Mouse (Mus musculus) liver, postnatal 0 days (tissue): ENCODE data around the gene D430041D05Rik. TPM values are rescaled to one million over a fixed set of nuclear protein-coding genes. Genes with fewer than 3 reads are reported as not detected.

Experiments
- ATAC-seq: fragments of 200-750 bp; cut with Nextera tagmentation; 2 replicates; pipeline ENCODE4 v1.8.0; 2017; ENCODE audit warnings: mild to moderate bottlenecking, moderate library complexity
- DNase-seq: peaks from one replicate; pipeline ENCODE4 v3.0.0-alpha.2; 2016
- H3K27ac ChIP-seq: fragments of 300-500 bp; sonication (generic); 2 replicates; pipeline ENCODE4 v1.5.1; 2014; ENCODE audit warnings: antibody characterized with exemption, moderate library complexity, mild to moderate bottlenecking, low read depth
- H3K27me3 ChIP-seq: fragments of 300-500 bp; sonication (generic); 2 replicates; pipeline ENCODE4 v1.6.1; 2014; ENCODE audit warnings: low read length, control low read depth, mixed read lengths; ENCODE audit not compliant: insufficient read depth
- H3K36me3 ChIP-seq: fragments of 300-500 bp; sonication (generic); replicated peaks from 2 replicates; pipeline ENCODE4 v1.6.1; 2014; ENCODE audit warnings: mild to moderate bottlenecking, control low read depth, low read length, moderate library complexity, mixed read lengths; ENCODE audit not compliant: insufficient read depth
- H3K4me1 ChIP-seq: fragments of 300-500 bp; sonication (generic); 2 replicates; pipeline ENCODE4 v1.6.1; 2014; ENCODE audit warnings: antibody characterized with exemption, mild to moderate bottlenecking, control low read depth; ENCODE audit not compliant: insufficient read depth
- H3K4me2 ChIP-seq: fragments of 300-500 bp; sonication (generic); 2 replicates; pipeline ENCODE4 v1.6.1; 2014; ENCODE audit warnings: low read depth, mild to moderate bottlenecking, low read length, moderate library complexity, mixed read lengths
- H3K4me3 ChIP-seq: fragments of 300-500 bp; sonication (generic); 2 replicates; pipeline ENCODE4 v1.5.1; 2014; ENCODE audit warnings: low read depth, low read length
- H3K9ac ChIP-seq: fragments of 300-500 bp; sonication (generic); replicated peaks from 2 replicates; pipeline ENCODE4 v1.6.1; 2014; ENCODE audit warnings: mild to moderate bottlenecking, moderate library complexity
- H3K9me3 ChIP-seq: fragments of 300-500 bp; sonication (generic); 2 replicates; pipeline ENCODE4 v1.6.1; 2016; ENCODE audit warnings: mild to moderate bottlenecking, control low read depth, low read length, mixed read lengths
- CTCF ChIP-seq: sonication (generic); IDR thresholded peaks from 2 replicates; pipeline ENCODE4 v1.5.1; 2016; ENCODE audit warnings: antibody characterized with exemption, low read depth
- EP300 ChIP-seq: IDR thresholded peaks from 2 replicates; pipeline ENCODE4 v1.6.1; 2016; ENCODE audit warnings: antibody characterized with exemption, low read depth, mild to moderate bottlenecking
- WGBS: fragments of 180-500 bp; shearing (Covaris S2); extraction: QIAGEN DNeasy Blood & Tissue Kit; methylation state at CpG from one replicate; pipeline ENCODE4 v1.1.7; 2014; ENCODE audit not compliant: insufficient replicate concordance; 5-methylcytosine and 5-hydroxymethylcytosine counted together
- polyA plus RNA-seq: library from polyadenylated mRNA; unstranded; fragments of >200 nt; fragmentation: Nextera tagmentation; extraction: Ambion mirVana; gene quantifications from 2 replicates; pipeline ENCODE4 v1.2.1, GENCODE M21; 2015

D430041D05Rik gene
- polyA plus RNA-seq, 1 experiment from 2014 or later, result 0.05 TPM

- no peak for DNase-seq
- H3K27ac ChIP-seq, result no peak overlapping the region
- no peaks in the 10 kb centered on the region for H3K36me3 ChIP-seq
- no peaks in the 10 kb centered on the region for H3K27me3 ChIP-seq
- TF ChIP-seq EP300, result no peak
- no peak overlapping the region for H3K4me2 ChIP-seq
- H3K9me3 ChIP-seq, result no peaks in the 10 kb centered on the region
- no peak overlapping the region for H3K9ac ChIP-seq
- H3K4me1 ChIP-seq, result no peaks in the 10 kb centered on the region
- no peak overlapping the region for H3K4me3 ChIP-seq
- 67% methylated on average over 4 of the region's 4 CpGs for WGBS
- ATAC-seq, result no peak
Observed at GRCm38 (mm10) chr2:104307102-104307501, 103.7 kb downstream of the D430041D05Rik start.

DNA sequence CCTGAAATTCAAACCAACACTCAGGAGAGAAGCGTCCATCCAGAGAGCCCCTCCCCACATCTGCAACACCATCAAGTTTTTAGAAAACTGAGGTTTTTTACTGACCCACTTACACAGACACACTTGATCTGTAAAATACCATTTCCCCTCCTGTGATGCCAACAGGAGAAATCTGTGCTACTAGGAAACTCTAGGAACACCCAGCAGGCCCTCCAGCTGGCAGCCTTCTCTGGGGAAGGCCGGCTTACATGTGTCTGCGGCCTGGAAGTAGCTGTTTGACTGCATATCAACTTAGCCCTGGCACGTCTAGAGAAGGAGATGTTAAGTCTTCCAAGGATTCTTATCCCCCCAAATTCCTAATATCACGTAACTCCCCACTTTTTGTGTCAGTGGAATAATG is 105.1 kb downstream of the D430041D05Rik start:
- H3K4me3 ChIP-seq, result no peak overlapping the region
- ATAC-seq, result no peak
- no peaks in the 10 kb centered on the region for H3K36me3 ChIP-seq
- no peaks in the 10 kb centered on the region for H3K4me1 ChIP-seq
- H3K9ac ChIP-seq, result no peak overlapping the region
- H3K9me3 ChIP-seq, result no peaks in the 10 kb centered on the region
- no peak overlapping the region for H3K4me2 ChIP-seq
- TF ChIP-seq EP300, result no peak
- no peak for TF ChIP-seq CTCF
- H3K27ac ChIP-seq, result no peak overlapping the region
- no peaks in the 10 kb centered on the region for H3K27me3 ChIP-seq
- WGBS, result 75% methylated on average over 5 of the region's 5 CpGs
- no peak for DNase-seq

DNA sequence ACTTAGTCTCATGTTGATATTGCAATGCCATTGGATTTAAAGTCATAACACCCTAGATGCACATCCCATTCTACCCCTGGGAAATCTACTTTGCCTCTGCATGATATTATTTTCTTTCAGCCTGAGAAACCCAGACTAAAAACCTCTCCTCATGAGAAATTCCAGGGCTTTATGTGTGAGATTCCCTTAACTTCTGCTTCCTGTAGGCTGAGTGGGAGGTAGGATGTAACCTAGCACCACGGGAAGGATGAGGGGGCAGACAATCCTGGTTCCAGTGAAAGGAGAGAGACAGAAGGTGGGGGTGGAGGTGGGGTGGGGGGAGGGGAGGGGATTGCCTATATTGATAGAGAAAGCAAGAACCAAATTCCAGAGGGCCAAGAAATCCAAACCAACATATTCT is 110.9 kb downstream of the D430041D05Rik start:
- Histone ChIP-seq H3K4me3 (no peak overlapping the region), H3K4me1 (no peaks in the 10 kb centered on the region), H3K36me3 (no peaks in the 10 kb centered on the region), H3K4me2 (no peak overlapping the region), H3K27ac (no peak overlapping the region), H3K9ac (no peak overlapping the region), H3K9me3 (no peaks in the 10 kb centered on the region), H3K27me3 (no peaks in the 10 kb centered on the region)
- 67% methylated on average over 1 of the region's 1 CpGs for WGBS
- ATAC-seq, result no peak
- no peak for DNase-seq
- TF ChIP-seq EP300, result no peak

DNA sequence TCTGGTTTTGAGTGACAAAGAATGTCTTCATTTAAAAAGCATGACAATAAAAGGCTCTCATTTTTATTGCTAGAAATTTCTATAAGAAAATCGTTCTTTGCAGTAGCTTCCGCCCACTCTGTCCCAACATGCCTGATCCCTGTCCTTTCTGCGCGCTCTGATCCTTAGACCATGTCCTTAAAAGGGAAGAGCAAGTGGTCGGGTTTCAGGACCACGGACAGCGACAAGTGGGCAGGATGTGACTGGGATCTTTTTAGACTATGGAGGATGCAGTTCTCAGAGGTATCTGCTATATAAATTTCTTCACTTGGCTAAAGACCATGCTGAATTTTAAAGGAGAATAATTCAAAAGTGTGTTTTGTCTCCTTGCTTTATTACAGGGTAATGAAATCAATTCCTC is 111.7 kb downstream of the D430041D05Rik start:
- H3K27me3 ChIP-seq, result no peaks in the 10 kb centered on the region
- no peak overlapping the region for H3K4me2 ChIP-seq
- H3K9me3 ChIP-seq, result no peaks in the 10 kb centered on the region
- H3K36me3 ChIP-seq, result no peaks in the 10 kb centered on the region
- no peak overlapping the region for H3K27ac ChIP-seq
- peak; percentile 77 for DNase-seq
- H3K9ac ChIP-seq, result no peak overlapping the region
- ATAC-seq, result no peak
- 17% methylated on average over 7 of the region's 7 CpGs for WGBS
- no peak overlapping the region for H3K4me3 ChIP-seq
- H3K4me1 ChIP-seq, result no peaks in the 10 kb centered on the region
- TF ChIP-seq EP300 (no peak), CTCF (no peak)

DNA sequence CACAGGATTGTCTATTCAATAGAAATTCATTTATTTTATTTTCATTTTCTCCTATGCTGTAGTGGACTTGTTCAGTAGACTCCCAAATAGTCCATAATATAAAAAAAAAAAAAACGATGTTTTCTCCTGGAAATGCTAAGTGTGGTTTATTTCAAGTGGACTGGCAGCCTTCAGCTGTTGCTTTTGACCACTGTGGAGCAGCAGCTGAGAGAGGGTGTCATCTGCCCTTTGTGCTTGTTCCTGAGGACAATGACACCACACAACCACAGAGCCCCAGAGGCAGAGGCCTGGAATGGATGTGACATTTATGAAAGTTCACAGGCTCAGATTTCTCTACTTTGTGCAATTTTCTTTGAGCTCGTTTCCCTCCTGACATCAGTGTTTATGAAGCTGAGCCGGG is 124.0 kb downstream of the D430041D05Rik start:
- Histone ChIP-seq H3K4me2 (no peak overlapping the region), H3K27me3 (no peaks in the 10 kb centered on the region), H3K36me3 (no peaks in the 10 kb centered on the region), H3K4me3 (no peak overlapping the region), H3K9me3 (no peaks in the 10 kb centered on the region), H3K4me1 (no peaks in the 10 kb centered on the region), H3K27ac (no peak overlapping the region), H3K9ac (no peak overlapping the region)
- 56% methylated on average over 3 of the region's 3 CpGs for WGBS
- no peak for TF ChIP-seq CTCF
- TF ChIP-seq EP300, result no peak
- no peak for ATAC-seq
- DNase-seq, result no peak

DNA sequence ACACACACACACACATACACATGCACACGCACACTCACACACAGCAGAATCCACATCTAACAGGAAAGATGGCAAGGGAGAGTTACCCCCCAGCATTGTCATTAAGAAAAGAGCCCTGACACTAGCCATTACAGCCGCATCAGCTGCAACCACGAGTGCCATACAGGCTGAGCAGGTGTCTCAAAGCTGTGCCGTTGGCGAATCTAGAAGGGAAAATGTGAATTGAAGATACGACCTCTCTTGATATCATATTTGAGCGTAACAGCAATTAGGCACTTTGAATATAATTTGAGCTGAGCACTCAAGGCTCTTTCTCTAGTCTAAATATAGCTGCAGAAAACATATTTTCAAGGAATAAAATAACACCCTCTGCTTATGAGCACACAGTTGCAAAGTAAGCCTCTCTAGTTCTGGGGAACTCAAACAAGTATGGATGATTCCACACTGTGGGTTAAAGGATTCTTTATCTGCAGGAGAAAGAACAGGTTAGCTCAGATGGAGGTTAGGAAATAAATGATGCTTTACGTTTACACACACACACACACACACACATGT is 127.3 kb downstream of the D430041D05Rik start:
- no peak for TF ChIP-seq EP300
- no peak for TF ChIP-seq CTCF
- Histone ChIP-seq H3K4me3 (no peak overlapping the region), H3K4me2 (no peak overlapping the region), H3K4me1 (no peaks in the 10 kb centered on the region), H3K9ac (no peak overlapping the region), H3K27ac (no peak overlapping the region), H3K36me3 (no peaks in the 10 kb centered on the region), H3K9me3 (no peaks in the 10 kb centered on the region), H3K27me3 (no peaks in the 10 kb centered on the region)
- WGBS, result 79% methylated on average over 8 of the region's 8 CpGs
- DNase-seq (no peak), ATAC-seq (no peak)

GRCm38 (mm10) chr2:104282835-104283234 is 128.0 kb downstream of the D430041D05Rik start:
- ATAC-seq (no peak), DNase-seq (no peak)
- Histone ChIP-seq H3K9me3 (no peaks in the 10 kb centered on the region), H3K4me3 (no peak overlapping the region), H3K4me2 (no peak overlapping the region), H3K27me3 (no peaks in the 10 kb centered on the region), H3K27ac (no peak overlapping the region), H3K4me1 (no peaks in the 10 kb centered on the region), H3K9ac (no peak overlapping the region), H3K36me3 (no peaks in the 10 kb centered on the region)
- TF ChIP-seq CTCF (no peak), EP300 (no peak)
- 71% methylated on average over 2 of the region's 2 CpGs for WGBS
